Mouse (Mus musculus) C2C12 (cell line): ENCODE results near the gene Nfya. TPM values are rescaled to one million over a fixed set of nuclear protein-coding genes. Genes with fewer than 3 reads are reported as not detected.

Experiments used
- H3K27me3 ChIP-seq: one replicate; pipeline ENCODE4 v1.6.1; 2011; ENCODE audit not compliant: control insufficient read depth, insufficient read depth, insufficient read length
- H3K36me3 ChIP-seq: one replicate; pipeline ENCODE4 v1.6.1; 2011; ENCODE audit not compliant: control insufficient read depth, insufficient read depth
- H3K4me3 ChIP-seq: one replicate; pipeline ENCODE4 v1.5.1; 2011; ENCODE audit warnings: mild to moderate bottlenecking, control low read depth; ENCODE audit not compliant: poor library complexity, insufficient read depth, severe bottlenecking
- H3K79me2 ChIP-seq: one replicate; pipeline ENCODE4 v1.6.1; 2011; ENCODE audit not compliant: control insufficient read depth, insufficient read depth
- H3K79me3 ChIP-seq: one replicate; pipeline ENCODE4 v1.6.1; 2011; ENCODE audit warnings: low read depth, control low read depth
- H3ac ChIP-seq: one replicate; pipeline ENCODE3; 2011; ENCODE audit warnings: low read depth; ENCODE audit not compliant: control insufficient read depth, insufficient read length
- CEBPB ChIP-seq: IDR thresholded peaks from one replicate; pipeline ENCODE4 v1.6.1; 2011; ENCODE audit warnings: low read depth, mild to moderate bottlenecking, control low read depth, moderate library complexity
- CTCF ChIP-seq: IDR thresholded peaks from one replicate; pipeline ENCODE4 v1.5.1; 2011; ENCODE audit not compliant: control insufficient read depth, insufficient read depth, insufficient read length
- FOSL1 ChIP-seq: IDR thresholded peaks from one replicate; pipeline ENCODE4 v1.8.0; 2011; ENCODE audit warnings: mild to moderate bottlenecking, low read length; ENCODE audit not compliant: poor library complexity, insufficient read depth, severe bottlenecking
- MAX ChIP-seq: IDR thresholded peaks from one replicate; pipeline ENCODE4 v1.6.1; 2011; ENCODE audit warnings: mild to moderate bottlenecking, control low read depth
- MYOD1 ChIP-seq: IDR thresholded peaks from one replicate; pipeline ENCODE4 v1.6.1; 2011; ENCODE audit warnings: low read depth; ENCODE audit not compliant: control insufficient read depth, insufficient read length
- MYOG ChIP-seq: IDR thresholded peaks from one replicate; pipeline ENCODE4 v1.6.1; 2011; ENCODE audit not compliant: control insufficient read depth, insufficient read length; ENCODE audit errors: extremely low read depth
- USF1 ChIP-seq: IDR thresholded peaks from one replicate; pipeline ENCODE4 v1.6.1; 2011; ENCODE audit warnings: low read depth, mild to moderate bottlenecking, control low read depth, moderate library complexity
- long read RNA-seq, 2 experiments: library from polyadenylated mRNA; unstranded; transcript quantifications; one replicate each; pipeline ENCODE4 v2.0.0; 2019 to 2020
- polyA plus RNA-seq: library from polyadenylated mRNA; unstranded; fragments of >200 nt; fragmentation: generic; extraction: Trizol; gene quantifications from one replicate; pipeline ENCODE4 v1.2.1, GENCODE M21; 2012; ENCODE audit warnings: missing spikeins

Gene Nfya
- polyA plus RNA-seq: 24.0 TPM
- long read RNA-seq, experiment 1, partial matches to known transcripts: 0 of 4 reads
- long read RNA-seq, experiment 1, other reads (novel, unspliced or antisense): 3 of 4 reads
- long read RNA-seq, experiment 2, partial matches to known transcripts: 1 of 7 reads
- long read RNA-seq, experiment 2, other reads (novel, unspliced or antisense): 1 of 7 reads

DNA sequence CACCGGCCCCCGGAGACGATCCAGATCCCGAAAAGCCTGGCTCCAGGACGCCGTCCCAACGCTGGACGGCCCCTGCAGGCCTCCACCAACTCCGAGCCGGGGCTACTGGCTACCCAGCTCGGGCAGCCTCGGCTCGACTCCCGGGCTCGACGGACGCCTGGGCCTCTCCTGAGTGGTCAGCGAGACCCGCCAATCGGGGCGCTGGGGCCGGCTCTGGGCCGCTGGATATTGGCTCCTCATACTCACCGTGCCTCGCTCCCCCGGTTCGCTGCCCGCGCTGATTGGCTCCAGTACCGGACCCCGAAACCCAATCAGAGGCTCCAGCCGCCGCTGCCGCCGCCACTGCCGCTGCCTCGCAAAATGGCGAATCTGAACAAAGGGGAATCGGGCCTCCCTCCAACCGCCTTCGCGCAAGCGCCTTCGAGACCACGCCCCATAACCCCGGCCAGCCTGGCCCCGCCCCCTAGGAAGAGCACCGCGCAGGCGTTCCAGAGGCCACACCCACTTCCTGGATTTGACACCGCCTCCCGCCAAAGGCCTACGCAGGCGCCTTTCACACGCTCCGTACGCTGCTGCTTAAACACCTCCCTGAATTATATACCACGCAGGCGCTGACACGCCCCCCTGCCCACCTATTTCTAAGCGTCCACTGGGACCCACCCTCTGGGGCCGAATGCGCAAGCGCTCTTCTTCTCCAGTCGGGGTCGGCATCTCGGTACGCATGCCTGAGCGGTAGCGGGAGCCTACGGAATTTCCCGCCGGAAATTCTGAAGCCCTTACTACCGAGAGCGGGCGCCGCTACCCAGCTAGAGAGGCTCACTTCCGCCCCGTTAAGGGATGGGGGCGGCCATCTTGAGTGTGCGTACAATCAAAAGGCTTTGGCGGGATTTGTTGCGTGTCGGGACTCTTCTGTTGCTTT lies at the start of gene Nfya, which contains the start of gene Oard1:
Nfya (minus strand) TSS at position 527 of the 919 bp plus-strand sequence.
Oard1 (plus strand) TSS at position 635 of the 919 bp plus-strand sequence.
- TF ChIP-seq CTCF (no peak), CEBPB (no peak), FOSL1 (no peak), MYOD1 (no peak), MYOG (no peak), MAX (peak; percentile 88)
- H3K27me3 ChIP-seq: no peaks in the 10 kb centered on the region
- H3K36me3 ChIP-seq: peaks cover 19% of the 10 kb centered on the region
- H3ac ChIP-seq: peak within 1 kb of the TSS; percentile 97
- H3K79me2 ChIP-seq: peaks cover 69% of the 10 kb centered on the region
- H3K4me3 ChIP-seq: peak within 1 kb of the TSS; percentile 83
- H3K79me3 ChIP-seq: peaks cover 54% of the 10 kb centered on the region

DNA sequence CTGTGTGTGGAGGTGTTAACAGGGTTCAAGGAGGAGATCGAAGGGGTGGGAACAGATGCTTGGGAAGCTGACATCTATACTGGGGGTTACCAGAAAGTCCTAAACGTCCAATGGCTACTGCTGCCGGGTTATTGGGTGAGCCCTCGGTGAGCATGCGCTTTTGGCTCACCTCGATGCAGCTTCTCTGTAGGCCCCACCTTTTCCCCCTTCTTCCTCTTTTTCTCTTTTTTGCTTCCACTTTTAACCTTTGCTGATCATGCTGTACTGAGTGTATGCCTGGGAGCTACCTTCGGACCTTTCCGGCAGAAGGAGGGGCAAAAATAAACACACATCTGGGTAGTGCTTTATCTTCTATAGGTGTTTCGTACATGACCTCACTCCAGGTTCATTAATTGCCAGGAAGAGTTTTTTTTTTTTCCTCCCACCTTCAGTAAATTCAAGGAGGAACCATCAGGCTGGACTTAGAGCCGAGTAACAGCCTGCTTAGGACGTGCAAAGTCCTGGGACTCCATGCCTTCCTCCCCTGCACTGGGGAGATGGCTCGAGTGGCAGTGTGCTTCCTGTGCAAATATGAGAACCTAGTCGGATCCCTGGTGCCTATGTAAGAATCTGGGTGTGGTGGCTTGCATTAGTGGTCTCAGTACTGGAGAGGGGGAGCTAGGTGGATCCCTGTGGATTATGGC lies 48.4 kb upstream of the Nfya start:
- no peak overlapping the region for H3K4me3 ChIP-seq
- no peak for TF ChIP-seq CTCF
- TF ChIP-seq MYOG: no peak
- no peak for TF ChIP-seq MAX
- no peak for TF ChIP-seq MYOD1
- TF ChIP-seq CEBPB: no peak
- no peak for TF ChIP-seq FOSL1
- no peak for TF ChIP-seq USF1
- peaks cover 3% of the 10 kb centered on the region for H3K27me3 ChIP-seq
- H3ac ChIP-seq: no peak overlapping the region
- no peaks in the 10 kb centered on the region for H3K36me3 ChIP-seq
- no peaks in the 10 kb centered on the region for H3K79me3 ChIP-seq
- H3K79me2 ChIP-seq: no peaks in the 10 kb centered on the region

DNA sequence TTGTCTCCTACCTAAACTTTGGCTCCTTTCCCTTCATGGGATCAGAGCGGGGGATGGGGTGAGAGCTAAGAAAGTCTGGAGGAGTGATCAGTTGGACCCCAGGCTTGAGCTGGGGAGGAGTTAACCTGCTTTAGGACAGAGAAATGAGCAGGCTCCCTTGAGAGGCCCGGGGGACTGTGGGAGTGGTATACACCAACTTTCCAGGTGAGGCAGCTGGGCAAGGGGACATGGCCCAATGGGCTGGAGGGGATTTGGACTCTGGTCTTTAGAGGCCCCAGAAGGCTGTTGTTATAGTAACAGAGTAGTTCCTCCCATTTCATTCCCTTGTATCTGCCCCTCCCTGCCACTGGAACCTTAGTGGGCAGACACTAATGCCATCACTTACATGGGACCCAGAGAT lies 46.2 kb upstream of the Nfya start:
- no peak for TF ChIP-seq USF1
- TF ChIP-seq CEBPB: no peak
- no peak for TF ChIP-seq CTCF
- TF ChIP-seq MYOD1: no peak
- no peak for TF ChIP-seq MYOG
- no peak for TF ChIP-seq FOSL1
- no peak for TF ChIP-seq MAX
- H3K4me3 ChIP-seq: no peak overlapping the region
- H3K79me3 ChIP-seq: no peaks in the 10 kb centered on the region

DNA sequence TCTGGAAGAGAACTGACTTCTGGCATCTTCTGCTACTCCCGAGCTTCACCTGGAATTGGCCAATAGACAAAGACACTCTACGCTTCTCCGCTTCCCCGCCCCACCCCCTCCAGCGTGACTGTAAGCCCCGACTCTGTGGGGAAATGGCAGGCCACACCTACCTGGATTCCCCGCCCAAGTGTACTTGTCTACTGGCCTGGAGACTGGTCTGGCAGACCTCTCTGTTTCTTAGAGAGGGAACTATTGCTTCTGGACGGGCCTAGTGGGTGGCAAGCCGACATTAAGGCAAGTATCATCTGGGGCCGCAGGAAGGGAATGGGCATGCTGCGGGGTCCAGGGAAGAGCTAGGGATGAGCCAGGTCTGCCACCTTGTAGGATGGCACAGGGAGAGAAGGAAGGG lies 45.0 kb upstream of the Nfya start, which contains the start of gene Unc5cl:
Unc5cl (plus strand) TSS at position 214 of the 400 bp plus-strand sequence.
- H3K27me3 ChIP-seq: peaks cover 3% of the 10 kb centered on the region
- no peaks in the 10 kb centered on the region for H3K36me3 ChIP-seq
- TF ChIP-seq CEBPB: no peak
- TF ChIP-seq MYOD1: no peak
- no peak for TF ChIP-seq USF1
- no peak for TF ChIP-seq CTCF
- no peak for TF ChIP-seq MAX
- no peak for TF ChIP-seq FOSL1
- TF ChIP-seq MYOG: no peak
- H3K79me3 ChIP-seq: no peaks in the 10 kb centered on the region
- no peaks in the 10 kb centered on the region for H3K79me2 ChIP-seq
- no peak within 1 kb of the TSS for H3ac ChIP-seq
- no peak within 1 kb of the TSS for H3K4me3 ChIP-seq

More for the DNA sequence above, 46.2 kb upstream of the Nfya start:
- Histone ChIP-seq H3K36me3 (no peaks in the 10 kb centered on the region), H3ac (no peak overlapping the region), H3K27me3 (peaks cover 3% of the 10 kb centered on the region), H3K79me2 (no peaks in the 10 kb centered on the region)

DNA sequence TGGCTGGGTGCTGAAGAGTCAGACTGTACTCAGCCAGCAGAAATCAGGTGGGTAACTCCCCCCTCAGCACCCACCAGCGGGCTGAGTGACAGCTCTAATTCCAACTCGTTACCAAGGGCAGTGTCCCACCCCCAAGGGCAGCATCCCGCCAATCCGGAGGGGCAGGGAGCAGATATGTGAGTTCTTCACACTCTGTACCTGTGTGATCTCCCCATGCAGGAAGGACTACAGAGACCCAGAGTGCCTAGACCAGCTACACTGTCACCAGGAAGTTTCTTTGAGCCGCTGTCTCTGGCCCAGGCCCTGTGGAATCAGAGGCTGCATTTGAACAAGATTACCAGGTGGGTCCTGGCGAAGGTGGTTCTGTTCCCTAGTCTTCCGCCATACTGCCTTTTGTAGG lies 44.5 kb upstream of the Nfya start:
- H3K36me3 ChIP-seq: no peaks in the 10 kb centered on the region
- TF ChIP-seq FOSL1: no peak
- TF ChIP-seq CTCF: no peak
- no peak for TF ChIP-seq MYOD1
- no peak for TF ChIP-seq CEBPB
- no peak for TF ChIP-seq USF1
- TF ChIP-seq MYOG: no peak
- TF ChIP-seq MAX: no peak
- H3K79me3 ChIP-seq: no peaks in the 10 kb centered on the region
- H3K4me3 ChIP-seq: no peak overlapping the region
- peaks cover 3% of the 10 kb centered on the region for H3K27me3 ChIP-seq
- no peak overlapping the region for H3ac ChIP-seq
- no peaks in the 10 kb centered on the region for H3K79me2 ChIP-seq
